Mouse (Mus musculus) E14TG2a.4 (cell line): ENCODE results near the gene Trex1.

Experiments used
- CTCF ChIP-seq: conservative IDR thresholded peaks from 2 replicates; pipeline ENCODE4 v1.5.1; 2014; ENCODE audit warnings: low read length
- NANOG ChIP-seq: IDR thresholded peaks from 2 replicates; pipeline ENCODE4 v1.6.1; 2014; ENCODE audit warnings: borderline replicate concordance, low read length, mixed read lengths
- POU5F1 ChIP-seq: IDR thresholded peaks from 2 replicates; pipeline ENCODE4 v1.6.1; 2014; ENCODE audit warnings: low read length, borderline replicate concordance

- TF ChIP-seq CTCF (no peak), POU5F1 (no peak), NANOG (no peak)
These were observed 28.5 kb downstream of the Trex1 start for GRCm38 (mm10) chr9:109031001-109031400.
